Mouse (Mus musculus): ENCODE measurements at regions not wholly inside any gene's neighbourhood (a gene's known extent, or its start where the extent isn't known, plus 50 kb on each side); places are given as distances from the start of the nearest gene placed in this dataset.
"Not testable (repeated sequence)": the region's sequence is repeated elsewhere in the genome, so short reads cannot be mapped to it uniquely, and the experiment has no call there.

DNA sequence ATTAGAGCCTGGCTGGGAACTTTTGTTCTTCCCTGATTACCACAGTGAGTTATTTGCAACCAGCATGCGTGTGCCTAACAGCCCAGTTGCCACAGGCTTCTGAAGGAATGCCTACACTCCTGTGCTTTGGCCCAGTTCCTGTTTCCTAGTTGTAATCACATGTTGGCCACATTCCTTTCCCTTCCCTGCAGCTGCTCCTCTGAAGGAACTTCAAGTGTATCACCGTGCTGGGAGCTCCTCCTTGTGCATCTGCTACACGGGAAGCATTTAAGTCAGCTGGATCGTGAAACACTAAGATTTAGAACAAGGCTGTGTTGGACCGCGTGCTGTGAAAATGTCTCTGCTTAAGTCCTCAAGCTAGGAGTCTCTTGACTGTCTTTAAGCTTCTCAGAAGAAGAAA, 302.3 kb upstream of the Cntn5 start:
- peak; percentile 43 for DNase-seq (ENCODE audit: extremely low read depth, insufficient read length, low spot score)

DNA sequence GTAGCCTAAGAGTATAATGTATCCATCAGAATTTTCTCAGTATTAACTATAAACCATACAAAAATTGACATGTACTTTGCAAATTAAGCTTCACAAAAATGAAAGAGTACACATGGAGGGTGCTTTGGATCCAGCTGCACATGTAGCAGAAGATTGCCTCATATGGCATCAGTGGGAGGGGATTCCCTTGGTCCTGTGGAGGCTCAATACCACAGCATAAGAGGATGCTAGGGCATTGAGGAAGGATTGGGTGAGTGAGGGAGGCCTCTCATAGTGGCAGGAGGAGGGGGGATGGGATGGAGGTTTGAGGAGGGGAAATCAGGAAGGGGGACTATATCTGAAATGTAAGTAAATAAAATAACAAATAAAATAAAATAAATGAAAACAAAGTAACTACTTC, 301.7 kb upstream of the Cntn5 start:
- DNase-seq (ENCODE audit: extremely low read depth, insufficient read length, low spot score) = no peak

DNA sequence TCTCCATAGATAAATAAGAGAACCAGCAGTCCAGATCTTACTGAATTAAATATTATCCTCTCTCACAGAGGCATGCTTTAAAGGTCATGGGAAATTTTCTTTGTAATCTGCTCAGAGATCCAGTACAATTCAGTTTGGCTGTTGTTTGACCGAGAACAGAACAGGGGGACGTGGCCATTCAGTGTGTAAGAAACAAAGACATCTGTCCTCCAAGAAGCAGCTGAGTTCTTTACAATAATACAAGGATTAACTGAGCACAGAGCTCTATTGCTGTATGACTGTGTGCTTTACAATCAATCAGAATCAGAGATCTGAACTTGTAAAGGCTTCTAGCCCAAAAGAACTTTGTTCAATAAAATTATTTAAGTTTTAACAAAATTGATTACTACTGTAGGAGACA, 287.6 kb upstream of the Cntn5 start:
- no peak for DNase-seq (ENCODE audit: extremely low read depth, insufficient read length, low spot score)

DNA sequence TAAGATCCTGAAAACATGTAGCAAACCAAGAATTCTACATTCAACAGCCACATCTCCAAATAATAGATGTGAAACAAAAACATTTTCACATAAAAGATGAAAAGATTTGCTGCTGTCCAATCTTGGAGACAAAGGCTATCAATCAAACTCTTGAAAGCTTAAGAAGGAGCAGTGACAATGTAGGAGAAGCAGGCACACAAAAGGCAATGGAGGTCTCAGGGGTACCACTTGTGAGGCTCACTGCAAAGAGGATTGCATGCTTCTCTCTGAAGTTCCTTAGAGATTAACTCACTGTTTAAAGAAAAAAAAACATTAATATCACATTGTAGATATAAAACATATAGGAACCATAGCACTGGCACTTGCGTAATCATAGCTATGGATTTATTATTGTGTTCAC, 241.2 kb upstream of the Cntn5 start:
- no peak for DNase-seq (ENCODE audit: extremely low read depth, insufficient read length, low spot score)

DNA sequence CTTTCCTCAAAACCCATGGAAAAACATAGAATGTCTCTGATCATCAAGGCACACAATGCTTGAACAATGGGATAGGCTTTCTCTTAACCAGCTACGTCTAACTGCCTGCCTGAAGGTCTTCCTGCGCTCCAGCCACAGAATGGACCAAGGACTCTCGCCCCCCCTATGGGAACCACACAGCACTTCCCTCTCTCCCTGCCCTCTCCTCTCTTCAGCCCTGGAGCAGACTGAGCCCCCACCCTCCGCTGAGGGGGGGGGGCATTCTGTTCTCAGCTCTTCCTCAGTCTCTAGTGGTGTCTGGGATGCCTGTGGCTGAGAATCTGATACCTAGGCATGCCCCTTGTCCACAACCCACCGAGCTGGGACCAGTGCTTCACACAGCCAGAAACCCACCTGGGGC, 222.3 kb upstream of the Cntn5 start:
- no peak for DNase-seq (ENCODE audit: extremely low read depth, insufficient read length, low spot score)

DNA sequence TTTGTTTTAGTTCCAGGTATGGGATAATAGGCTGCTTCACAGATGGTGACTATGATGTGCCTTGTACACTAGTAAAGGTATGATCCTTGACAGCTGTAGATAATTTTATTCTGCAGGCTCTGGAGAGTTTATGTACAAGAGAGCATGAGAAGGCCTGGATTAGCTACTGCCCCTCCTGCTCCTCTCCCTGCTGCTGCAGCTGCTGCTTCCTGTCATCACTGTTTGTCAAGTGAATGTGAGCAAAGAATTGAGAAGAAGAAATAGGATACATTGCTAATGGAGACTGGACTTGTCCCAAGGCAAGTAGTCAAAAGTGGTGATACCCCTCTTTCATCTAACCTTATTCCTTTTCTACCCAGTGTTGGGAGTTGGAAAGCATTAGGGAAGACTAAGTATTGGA, 214.6 kb upstream of the Cntn5 start:
- no peak for DNase-seq (ENCODE audit: extremely low read depth, insufficient read length, low spot score)

DNA sequence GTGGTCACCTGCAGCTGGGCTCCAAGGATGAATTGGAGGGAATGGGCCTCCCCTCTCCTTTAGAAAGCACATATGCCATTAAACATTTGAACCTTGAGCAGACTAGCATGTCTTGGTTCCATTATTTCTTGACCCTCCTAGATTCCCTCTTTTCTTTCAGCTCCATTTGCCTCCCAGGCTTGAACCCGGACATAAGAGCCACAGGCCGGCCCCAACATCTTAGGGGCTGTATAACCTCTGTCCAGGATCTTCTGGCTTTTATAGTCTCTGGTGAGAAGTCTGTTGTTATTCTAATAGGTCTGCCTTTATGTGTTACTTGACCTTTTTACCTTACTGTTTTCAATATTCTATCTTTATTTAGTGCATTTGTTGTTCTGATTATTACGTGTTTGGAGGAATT, 203.3 kb upstream of the Cntn5 start:
- DNase-seq (ENCODE audit: extremely low read depth, insufficient read length, low spot score) = not testable (repeated sequence)

DNA sequence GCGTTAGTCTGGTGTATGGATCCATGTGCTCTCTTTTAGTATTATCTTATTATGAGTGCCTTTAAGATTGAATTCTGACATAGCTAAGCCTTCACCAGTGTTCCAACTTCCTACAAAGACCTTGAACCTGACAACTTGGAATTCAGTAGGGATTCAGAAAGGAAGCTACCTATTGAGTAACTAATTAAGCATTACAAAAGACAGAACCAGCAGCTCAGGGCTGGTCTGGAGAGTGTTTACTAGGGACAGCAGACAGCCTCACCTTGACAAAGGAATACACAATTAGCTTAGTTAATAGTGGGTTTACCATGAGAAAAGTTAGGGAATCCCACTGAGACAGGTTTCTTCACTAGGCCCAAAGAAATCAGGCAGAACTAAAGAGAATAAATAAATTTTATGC, 202.6 kb upstream of the Cntn5 start:
- not testable (repeated sequence) for DNase-seq (ENCODE audit: extremely low read depth, insufficient read length, low spot score)

DNA sequence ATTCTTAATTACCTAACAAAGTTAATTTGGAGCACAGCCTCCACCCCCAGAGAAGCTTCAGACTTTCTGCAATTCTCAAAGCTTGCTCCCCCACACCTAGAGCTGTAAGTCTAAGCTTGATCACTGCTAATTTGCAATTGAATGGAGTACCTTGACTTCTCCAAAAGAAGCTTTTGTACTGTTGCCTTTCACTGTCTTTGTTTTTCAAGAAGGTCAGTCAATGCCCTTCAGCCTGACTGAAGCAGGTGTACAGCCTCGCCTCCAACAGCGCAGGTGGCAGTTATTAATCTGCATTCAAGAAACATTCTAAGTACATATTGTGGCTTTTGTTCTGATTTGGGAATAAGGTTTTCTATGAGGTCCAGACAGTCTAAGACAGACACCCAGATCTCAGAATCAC, 201.7 kb upstream of the Cntn5 start:
- no peak for DNase-seq (ENCODE audit: extremely low read depth, insufficient read length, low spot score)

DNA sequence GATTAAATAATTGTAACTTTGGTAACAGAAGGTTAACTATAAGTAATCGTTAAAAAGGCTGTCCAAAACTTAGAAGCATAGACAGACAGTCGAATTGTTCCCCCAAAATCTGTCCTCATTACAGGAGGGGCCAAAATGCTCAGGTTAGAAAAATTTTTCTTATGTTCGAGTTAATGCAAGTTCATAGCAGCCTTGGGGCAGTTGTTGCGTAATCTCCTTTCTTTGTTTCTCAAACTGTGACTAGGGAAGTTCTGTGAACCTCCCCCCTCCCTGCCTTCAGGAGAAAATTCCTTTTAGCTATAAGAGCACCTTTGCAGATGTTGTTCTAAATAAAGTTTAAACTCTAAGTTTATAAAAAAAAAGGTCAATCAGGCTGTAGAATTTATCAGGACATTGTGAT, 198.9 kb upstream of the Cntn5 start:
- DNase-seq (ENCODE audit: extremely low read depth, insufficient read length, low spot score) = no peak

DNA sequence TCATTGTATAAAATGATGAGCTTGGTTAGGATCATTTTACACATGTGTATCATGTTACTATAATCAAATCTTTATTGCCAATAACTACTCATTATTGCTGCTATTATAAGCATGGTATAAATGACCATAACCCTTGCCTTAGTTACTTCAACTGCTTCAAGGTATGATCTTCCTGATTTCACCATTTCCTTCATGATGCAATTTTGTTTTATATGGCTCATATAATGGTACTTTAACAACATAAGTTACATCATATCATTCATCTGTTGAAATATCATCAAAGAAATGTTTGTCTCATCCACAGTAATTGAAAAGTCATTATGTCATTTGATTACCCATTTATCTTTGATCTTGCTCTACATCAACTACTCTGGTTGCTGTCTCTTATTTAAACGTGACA, 188.3 kb upstream of the Cntn5 start:
- DNase-seq (ENCODE audit: extremely low read depth, insufficient read length, low spot score) = no peak

DNA sequence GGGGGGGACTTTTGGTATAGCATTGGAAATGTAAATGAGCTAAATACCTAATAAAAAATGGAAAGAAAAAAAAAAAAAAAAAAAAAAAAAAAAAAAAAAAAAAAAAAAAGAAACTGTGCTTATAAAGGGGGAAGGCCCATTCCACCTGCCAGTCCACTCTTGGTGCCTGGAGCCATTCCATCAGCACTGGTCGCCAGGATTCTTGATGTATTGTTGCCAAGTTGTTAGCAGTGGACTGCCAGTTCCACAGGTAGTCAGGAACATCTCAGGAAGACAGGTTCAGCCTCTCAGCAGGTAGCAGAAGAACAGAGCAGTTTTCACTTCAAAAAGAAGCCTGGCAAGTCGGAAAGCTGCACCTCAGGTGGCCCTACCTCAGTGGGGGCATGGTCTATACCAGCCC, 162.6 kb upstream of the Cntn5 start:
- DNase-seq (ENCODE audit: extremely low read depth, insufficient read length, low spot score) = not testable (repeated sequence)

DNA sequence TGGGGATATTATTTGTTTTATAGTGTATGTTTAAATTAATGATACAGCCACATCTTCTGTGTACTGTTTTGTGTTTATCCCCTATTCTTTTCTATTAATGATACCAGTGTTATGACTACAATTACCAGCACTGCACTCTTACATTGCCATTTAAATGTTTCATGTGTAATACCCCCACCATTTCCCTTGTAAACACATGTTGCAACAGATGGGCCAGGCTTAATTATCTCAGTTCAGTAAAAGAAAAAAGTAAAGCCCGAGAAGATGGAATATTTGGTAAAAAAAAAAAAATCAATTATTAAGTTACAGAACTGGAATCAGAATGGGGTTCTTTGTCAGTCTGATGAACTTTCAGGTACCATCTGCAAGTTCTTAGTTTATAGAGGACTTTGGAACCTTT, 158.3 kb upstream of the Cntn5 start:
- no peak for DNase-seq (ENCODE audit: extremely low read depth, insufficient read length, low spot score)

Measured in 3134 (cell line).